Mouse (Mus musculus) lung, embryonic 16.5 days (tissue): ENCODE measurements around the gene Gm6803. TPM values are rescaled to one million over a fixed set of nuclear protein-coding genes. Genes with fewer than 3 reads are reported as not detected.

Experiments used
- polyA plus RNA-seq: library from polyadenylated mRNA; unstranded; fragments of >200 nt; fragmentation: Nextera tagmentation; extraction: Ambion mirVana; gene quantifications from 2 replicates; pipeline ENCODE4 v1.2.1, GENCODE M21; 2015

Gene Gm6803
- polyA plus RNA-seq, 1 experiment from 2014 or later = not detected

Other genes starting within 250 kb of the Gm6803 start
- gene Gm21319, start 243.0 kb downstream of the Gm6803 start, polyA plus RNA-seq = not detected in 2 replicates
- not detected in 2 replicates for gene Gm21936, start 223.3 kb downstream of the Gm6803 start, polyA plus RNA-seq
- not detected in 2 replicates for gene BB287469, start 202.2 kb downstream of the Gm6803 start, polyA plus RNA-seq
- not detected in 2 replicates for gene Gm2001, start 176.4 kb downstream of the Gm6803 start, polyA plus RNA-seq
- not detected in 2 replicates for gene Gm2016, start 144.7 kb downstream of the Gm6803 start, polyA plus RNA-seq
- gene Gm2022, start 123.4 kb downstream of the Gm6803 start, polyA plus RNA-seq = not detected in 2 replicates
- gene Gm2035, start 98.9 kb downstream of the Gm6803 start, polyA plus RNA-seq = not detected in 2 replicates
- gene Gm2042, start 64.7 kb downstream of the Gm6803 start, polyA plus RNA-seq = not detected in 2 replicates
- not detected in 2 replicates for gene Gm2075, start 6.9 kb downstream of the Gm6803 start, polyA plus RNA-seq
- not detected in 2 replicates for gene Gm2056, start 8.2 kb upstream of the Gm6803 start, polyA plus RNA-seq
- not detected in 2 replicates for gene Gm16368, start 64.9 kb upstream of the Gm6803 start, polyA plus RNA-seq
- gene Gm10436, start 163.3 kb upstream of the Gm6803 start, polyA plus RNA-seq = not detected in 2 replicates
- gene Gm8332, start 231.3 kb upstream of the Gm6803 start, polyA plus RNA-seq = not detected in 2 replicates